ENCODE assay signal across 8 mouse cellular contexts in genomic region chr7:109614939-109615338, GRCm38 (mm10).
DNase-seq lines count a peak whose midpoint lies in the region; ATAC-seq and TF ChIP-seq lines count a peak whose summit lies in the region.
"Had no signal": no experiment of that assay in that cellular context is flagged by ENCODE, and none has a peak within 500 bp of the region (broad histone marks: within the 10 kb centered on the region; RNA-seq: fewer than 3 reads in every experiment).

No protein-coding gene starts in this region.

- peak overlapping the region; percentile 13; the same call in 1 of the 2 replicates for H3K9ac ChIP-seq in hindbrain, embryonic 14.5 days
- no peak overlapping the region; the same call in 1 of the 2 replicates for H3K9ac ChIP-seq in neural tube, embryonic 14.5 days (replicated peaks; ENCODE audit: low read depth, low read length)

- TF ChIP-seq CTCF in left cerebral cortex, adult 2 months (IDR thresholded peaks at IDR 0.05): no peak
- TF ChIP-seq CTCF in embryonic fibroblast, embryonic 13.5 days (IDR thresholded peaks at IDR 0.05; ENCODE audit: borderline replicate concordance, insufficient read depth, low read length): no peak

- peak overlapping the region; percentile 1; the same call in 1 of the 2 replicates for H3K4me3 ChIP-seq in left cerebral cortex, adult 2 months
- peak overlapping the region; percentile 34 for H3K4me3 ChIP-seq in embryonic fibroblast, embryonic 13.5 days (ENCODE audit: insufficient read depth, low read length)
- H3K4me3 ChIP-seq in hindbrain, embryonic 14.5 days (replicated peaks; ENCODE audit: low read length): peak overlapping the region; percentile 35; the same call in 1 of the 2 replicates
- peak overlapping the region; percentile 3; the same call in 1 of the 2 replicates for H3K4me3 ChIP-seq in neural tube, embryonic 14.5 days (ENCODE audit: low read depth, low read length)

- WGBS in hindbrain, embryonic 14.5 days: 13% methylated on average over 4 of the region's 4 CpGs
- WGBS in neural tube, embryonic 14.5 days: 17% methylated on average over 4 of the region's 4 CpGs

- H3K4me1 ChIP-seq in embryonic fibroblast, embryonic 13.5 days (ENCODE audit: control insufficient read depth, insufficient read depth, low read length): peaks cover 19% of the 10 kb centered on the region
- peaks cover 27% of the 10 kb centered on the region for H3K4me1 ChIP-seq in hindbrain, embryonic 14.5 days (replicated peaks; ENCODE audit: control insufficient read depth, insufficient read depth, low read length)
- peaks cover 16% of the 10 kb centered on the region; the same call in 1 of the 2 replicates for H3K4me1 ChIP-seq in neural tube, embryonic 14.5 days (ENCODE audit: control insufficient read depth, insufficient read depth, low read length)

- H3K4me2 ChIP-seq in hindbrain, embryonic 14.5 days (replicated peaks): peak overlapping the region; percentile 55
- peak overlapping the region; percentile 64 for H3K4me2 ChIP-seq in neural tube, embryonic 14.5 days (ENCODE audit: low read depth, low read length)

- no peak for ATAC-seq in hindbrain, embryonic 14.5 days (ENCODE audit: low FRiP score)
- no peak for ATAC-seq in neural tube, embryonic 14.5 days (ENCODE audit: low read depth)

- no peak for TF ChIP-seq POLR2A in embryonic fibroblast, embryonic 13.5 days (IDR thresholded peaks at IDR 0.05; ENCODE audit: low read depth, low read length)

- no peak for DNase-seq in left cerebral cortex, adult 2 months (ENCODE audit: extremely low spot score in 1 of 2, low spot score in 2 of 2)
- DNase-seq in left cerebral cortex, adult 11 months (ENCODE audit: low spot score): no peak
- DNase-seq in hindbrain, embryonic 14.5 days (ENCODE audit: low spot score): no peak
- no peak for DNase-seq in adrenal gland, postnatal 14 days
- no peak for DNase-seq in layer of hippocampus, postnatal 25 days (ENCODE audit: extremely low spot score in 1 of 2, low spot score in 1 of 2)
- DNase-seq: kidney, postnatal 4 days had no signal

- H3K27ac ChIP-seq in left cerebral cortex, adult 2 months: peak overlapping the region; percentile 84; the same call in 1 of the 2 replicates
- peak overlapping the region; percentile 75; the same call in 1 of the 2 replicates for H3K27ac ChIP-seq in embryonic fibroblast, embryonic 13.5 days (ENCODE audit: insufficient read depth, low read length)
- peak overlapping the region; percentile 74 for H3K27ac ChIP-seq in hindbrain, embryonic 14.5 days
- H3K27ac ChIP-seq in neural tube, embryonic 14.5 days (ENCODE audit: low read depth, low read length): peak overlapping the region; percentile 80; the same call in 1 of the 2 replicates

- H3K27me3 ChIP-seq in hindbrain, embryonic 14.5 days (ENCODE audit: control insufficient read depth, insufficient read depth, low read length): no peaks in the 10 kb centered on the region
- H3K27me3 ChIP-seq in neural tube, embryonic 14.5 days (ENCODE audit: control insufficient read depth, insufficient read depth, low read length): no peaks in the 10 kb centered on the region

- intact Hi-C loops in left cerebral cortex, adult 2 months (cut with DNase I): loop anchor here (1.0 to 5.0 kb wide), 2 partner anchors 39 to 57 kb away; no protein-coding TSS in a partner anchor

- H3K36me3 ChIP-seq in hindbrain, embryonic 14.5 days (replicated peaks; ENCODE audit: control insufficient read depth, insufficient read depth): no peaks in the 10 kb centered on the region
- H3K36me3 ChIP-seq in neural tube, embryonic 14.5 days (ENCODE audit: control insufficient read depth, insufficient read depth, low read length): no peaks in the 10 kb centered on the region

- H3K9me3 ChIP-seq in hindbrain, embryonic 14.5 days (ENCODE audit: control insufficient read depth, low read length): no peaks in the 10 kb centered on the region
- H3K9me3 ChIP-seq in neural tube, embryonic 14.5 days (ENCODE audit: control insufficient read depth, low read length): no peaks in the 10 kb centered on the region
